Mouse (Mus musculus) T-helper 17 cell (primary cell): ENCODE results near the gene Mrpl45.
"Not testable (repeated sequence)": the region's sequence is repeated elsewhere in the genome, so short reads cannot be mapped to it uniquely, and the experiment has no call there.

Experiments
- in situ Hi-C, 2 experiments: fragments of 300-600 bp; cut with MboI, MseI; formaldehyde crosslinking; loops; 1 replicate in 1 of 2; 2 replicates in 1 of 2; pipeline ENCODE4 v1.15.1; 2025; ENCODE audit warnings: high pct_unique_total_duplicates in 2 of 2

Gene Mrpl45

DNA sequence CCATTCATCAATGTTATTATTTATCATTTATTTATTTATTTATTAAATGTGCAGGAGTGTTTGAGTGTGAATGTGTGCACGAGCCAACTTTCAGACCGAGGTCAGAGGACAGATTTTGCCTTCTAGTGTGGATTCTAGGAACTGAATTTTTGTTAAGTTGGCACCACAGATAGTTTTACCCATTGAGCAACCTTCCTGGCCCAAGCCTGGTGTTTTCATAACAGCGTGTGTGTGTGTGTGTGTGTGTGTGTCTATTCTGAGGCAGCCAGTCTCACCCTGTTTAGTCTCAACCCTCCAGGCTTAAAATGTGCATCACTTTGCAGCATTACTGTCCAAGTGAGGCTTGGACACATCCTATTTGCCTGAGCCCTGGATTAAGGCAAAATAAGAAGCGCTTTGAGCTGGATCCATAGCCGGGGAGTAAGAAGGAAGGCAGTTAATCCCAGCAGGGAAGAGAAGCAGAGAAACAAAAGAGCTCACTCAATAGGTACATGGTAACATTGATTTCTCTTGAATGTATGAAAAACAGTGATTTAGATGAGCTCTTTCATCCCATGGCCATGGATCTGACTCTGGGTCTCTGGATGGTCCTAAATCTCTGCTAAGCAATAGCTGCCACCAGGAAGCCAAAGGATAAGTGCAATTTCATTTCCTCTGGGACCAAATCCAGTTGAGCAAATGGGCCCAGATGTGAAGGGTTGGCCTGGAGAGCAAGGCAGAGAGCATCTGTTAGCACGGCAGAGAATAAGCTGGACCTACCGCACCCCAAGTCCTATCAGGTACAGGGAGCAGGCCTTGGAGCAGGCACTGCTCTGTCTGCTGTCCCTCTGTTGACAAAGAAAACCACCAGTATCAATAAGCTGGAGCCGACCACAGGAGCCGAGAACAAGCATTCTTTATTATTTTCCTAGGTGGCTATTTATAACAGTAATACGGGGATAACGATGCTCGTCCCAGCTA, 16.0 kb downstream of the Mrpl45 start:
- in situ Hi-C loops, result no loop called here

- in situ Hi-C loops, result no loop called here
These were observed 17.5 kb downstream of the Mrpl45 start for GRCm38 (mm10) chr11:97333044-97333443.

DNA sequence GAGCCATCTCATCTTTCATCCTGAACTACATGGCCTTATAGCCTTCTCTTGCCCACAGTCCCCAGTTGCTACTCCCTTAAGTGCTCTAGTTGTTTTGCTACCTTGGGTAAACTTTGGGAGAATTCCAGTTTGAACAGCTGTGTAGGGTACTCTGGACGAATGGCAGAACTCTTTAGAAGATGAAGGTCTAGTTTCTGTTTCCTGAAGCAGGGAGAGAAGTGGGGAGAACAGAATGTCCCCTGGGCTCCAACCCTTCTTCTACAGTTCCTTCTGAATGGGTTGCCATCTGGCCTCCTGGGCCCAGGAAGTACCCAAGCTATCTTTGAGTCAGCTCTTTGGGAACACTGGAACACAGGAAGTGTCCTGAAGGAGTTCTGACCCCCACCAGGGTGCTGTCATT, 18.4 kb downstream of the Mrpl45 start:
- in situ Hi-C loops, result no loop called here

GRCm38 (mm10) chr11:97334400-97334799, 18.9 kb downstream of the Mrpl45 start:
- in situ Hi-C loops, result no loop called here

DNA sequence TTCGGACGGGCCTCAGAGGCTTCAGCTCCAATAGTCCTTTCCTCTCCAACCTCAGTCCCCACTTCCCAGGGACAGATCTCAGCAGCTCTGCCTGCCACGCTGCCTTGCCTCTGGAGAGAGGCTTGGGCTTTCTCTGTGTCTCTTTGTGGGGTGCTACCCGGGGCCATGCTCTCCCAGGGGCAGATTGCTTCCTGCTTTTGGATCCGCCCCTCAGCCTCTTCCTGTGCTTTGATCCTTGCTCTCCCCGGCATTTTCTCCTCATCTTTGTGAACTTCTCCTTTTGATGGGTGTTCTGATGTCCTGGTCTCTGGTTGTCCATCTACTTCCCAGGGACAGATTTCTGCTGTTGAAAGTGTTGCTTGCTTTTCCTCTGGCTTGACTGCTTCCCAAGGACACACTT, 20.7 kb downstream of the Mrpl45 start:
- in situ Hi-C loops, result no loop called here

DNA sequence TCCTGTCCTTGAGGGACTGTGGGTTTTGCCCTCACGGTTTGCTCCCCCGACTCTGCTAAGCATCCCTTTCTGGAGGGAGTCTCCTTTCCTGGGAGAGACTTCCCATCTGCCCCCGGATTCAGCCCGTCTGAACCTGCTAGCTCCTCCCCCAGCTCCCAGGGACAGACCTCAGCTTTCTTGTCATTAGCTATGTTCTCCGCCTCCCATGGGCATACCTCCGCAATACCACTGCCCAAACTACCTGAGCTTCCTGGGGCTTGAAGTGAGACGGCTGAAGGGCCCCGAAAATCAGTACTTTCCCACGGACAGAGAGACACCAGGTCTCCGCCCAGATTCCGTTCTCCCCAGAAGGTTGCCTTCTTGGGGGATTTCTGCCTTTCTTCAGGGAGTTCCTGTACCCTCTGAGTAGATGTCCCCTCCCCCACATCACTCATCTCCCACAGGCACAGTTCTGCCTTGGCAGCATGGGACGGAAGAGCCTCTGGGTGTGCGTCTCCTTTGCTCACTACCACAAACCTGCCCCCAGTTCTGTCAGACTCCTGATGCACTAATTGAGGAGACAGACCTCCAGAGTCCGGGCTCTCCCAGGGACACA, 21.3 kb downstream of the Mrpl45 start:
- in situ Hi-C loops, result no loop called here

DNA sequence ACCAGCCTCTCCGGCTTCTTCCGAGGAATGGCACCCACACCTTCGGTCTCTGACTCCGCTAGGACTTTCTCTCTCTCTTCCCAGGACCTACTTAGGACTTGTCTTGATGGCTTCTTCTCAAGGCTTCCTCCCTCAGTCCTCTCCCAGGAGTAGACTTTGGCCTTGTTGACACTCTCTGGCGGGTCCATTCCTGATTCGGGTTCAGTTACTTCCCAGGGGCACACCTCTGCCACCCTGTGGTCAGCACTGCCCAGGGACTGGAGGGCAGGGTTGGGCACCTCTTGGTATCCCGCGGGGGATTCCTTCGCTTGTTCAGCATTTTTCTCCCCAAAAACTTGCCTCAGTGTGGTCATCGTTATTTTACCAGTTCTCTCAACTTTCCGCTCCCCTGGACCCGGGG, 21.8 kb downstream of the Mrpl45 start:
- in situ Hi-C loops, result no loop called here

- in situ Hi-C loops, result no loop called here
These were observed 22.9 kb downstream of the Mrpl45 start for GRCm38 (mm10) chr11:97338302-97338976.

- in situ Hi-C loops, result no loop called here
These were observed 23.4 kb downstream of the Mrpl45 start for GRCm38 (mm10) chr11:97338977-97339315.

- in situ Hi-C loops, result no loop called here
These were observed 27.7 kb downstream of the Mrpl45 start for GRCm38 (mm10) chr11:97343175-97343574.

DNA sequence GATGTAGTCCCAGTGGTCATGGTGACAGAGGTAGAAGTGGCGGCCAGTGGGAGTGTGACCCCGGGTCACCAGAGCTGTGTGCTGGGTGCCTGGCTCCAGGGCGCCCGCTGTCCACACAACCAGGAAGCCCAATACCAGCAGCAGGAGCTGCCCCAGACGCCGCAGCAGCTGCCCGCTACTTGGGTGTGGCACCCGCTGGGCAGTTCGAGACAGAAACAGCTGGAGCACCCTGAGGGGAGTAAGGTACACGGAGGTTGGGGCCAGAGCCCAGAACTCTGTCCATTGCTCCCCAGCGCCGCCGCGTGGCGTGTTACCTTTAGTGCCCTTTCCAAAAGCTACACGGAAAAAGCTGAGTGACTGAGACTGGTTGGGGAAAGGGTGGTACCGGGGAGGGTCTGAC, 28.1 kb downstream of the Mrpl45 start:
- in situ Hi-C loops, result no loop called here

DNA sequence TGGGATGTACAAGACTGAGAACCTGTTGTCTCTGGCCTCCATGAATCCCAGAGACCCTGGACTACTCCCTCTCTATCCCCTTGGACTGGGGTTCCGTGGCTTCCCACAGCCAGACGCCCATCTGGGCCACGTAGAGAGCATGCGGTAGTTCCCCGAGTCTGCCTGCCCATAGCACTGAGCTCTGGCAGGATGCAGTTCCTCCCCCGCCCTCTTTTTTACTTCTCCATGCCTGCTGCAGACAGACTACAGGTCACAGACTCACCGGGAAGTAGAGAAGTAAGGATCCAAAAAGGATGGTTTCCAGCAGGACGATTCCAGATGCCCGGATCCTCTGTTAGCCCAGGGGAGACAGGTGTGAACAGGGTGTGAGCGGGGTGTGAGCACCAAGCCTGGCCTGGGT, 29.9 kb downstream of the Mrpl45 start:
- in situ Hi-C loops, result no loop called here

DNA sequence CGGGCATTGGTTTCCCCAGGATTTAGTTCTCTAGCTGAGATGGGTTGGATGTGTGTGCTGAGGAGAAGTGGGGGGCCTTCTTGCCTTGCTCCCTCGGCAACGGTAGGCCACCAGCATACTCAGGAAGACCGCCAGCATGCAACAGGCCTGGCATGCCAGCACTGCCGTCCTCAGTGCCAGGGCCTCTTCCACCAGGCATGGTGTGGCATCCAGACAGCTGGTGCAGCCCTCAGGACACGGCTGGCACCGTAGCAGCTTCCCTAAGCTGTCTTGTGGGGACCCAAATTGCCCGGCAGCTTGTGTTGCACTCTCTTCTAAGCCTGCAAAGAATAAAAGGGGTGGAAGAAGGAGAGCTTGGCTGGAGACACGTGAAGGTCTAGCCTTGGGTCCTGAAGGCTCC, 30.9 kb downstream of the Mrpl45 start:
- in situ Hi-C loops, result no loop called here

GRCm38 (mm10) chr11:97347291-97347690, 31.8 kb downstream of the Mrpl45 start:
- in situ Hi-C loops, result no loop called here

- in situ Hi-C loops, result no loop called here
These were observed 34.5 kb downstream of the Mrpl45 start for GRCm38 (mm10) chr11:97350035-97350434.

DNA sequence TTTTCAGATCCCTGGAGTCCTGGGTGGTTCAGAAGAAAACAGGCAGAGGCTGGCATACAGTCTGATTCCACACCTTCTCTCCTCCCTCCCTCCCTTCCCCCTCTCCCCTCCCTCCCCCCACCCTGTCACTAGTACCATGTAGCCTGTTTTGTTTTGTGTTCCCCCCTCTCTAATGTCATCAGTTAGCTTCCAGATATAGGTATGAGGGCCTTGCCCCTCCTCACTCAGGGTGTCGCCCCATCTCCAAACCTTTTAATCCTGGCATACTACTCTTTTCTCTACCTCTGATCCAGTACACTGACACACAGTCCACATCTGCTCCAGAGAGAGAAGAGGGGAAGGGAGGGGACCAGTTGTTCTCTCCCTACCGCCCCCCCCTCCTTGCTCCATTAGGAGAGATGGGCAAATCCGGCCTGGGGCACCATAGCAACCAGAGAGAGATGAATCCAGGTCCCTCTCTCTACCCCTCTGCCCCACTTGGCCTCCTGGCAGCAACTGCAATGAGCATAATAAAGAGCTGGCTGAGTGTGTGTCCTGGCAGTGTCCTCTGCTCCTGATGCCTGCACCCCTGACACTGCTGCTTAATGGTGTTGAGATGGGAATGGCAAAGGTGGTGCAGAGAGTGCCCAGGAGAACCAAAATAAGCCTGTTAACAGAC, 36.6 kb downstream of the Mrpl45 start, which contains the start of gene Gpr179:
TSS of gene Gpr179 (minus strand) at position 51 of the 658 bp plus-strand sequence.
- in situ Hi-C loops, result no loop called here

DNA sequence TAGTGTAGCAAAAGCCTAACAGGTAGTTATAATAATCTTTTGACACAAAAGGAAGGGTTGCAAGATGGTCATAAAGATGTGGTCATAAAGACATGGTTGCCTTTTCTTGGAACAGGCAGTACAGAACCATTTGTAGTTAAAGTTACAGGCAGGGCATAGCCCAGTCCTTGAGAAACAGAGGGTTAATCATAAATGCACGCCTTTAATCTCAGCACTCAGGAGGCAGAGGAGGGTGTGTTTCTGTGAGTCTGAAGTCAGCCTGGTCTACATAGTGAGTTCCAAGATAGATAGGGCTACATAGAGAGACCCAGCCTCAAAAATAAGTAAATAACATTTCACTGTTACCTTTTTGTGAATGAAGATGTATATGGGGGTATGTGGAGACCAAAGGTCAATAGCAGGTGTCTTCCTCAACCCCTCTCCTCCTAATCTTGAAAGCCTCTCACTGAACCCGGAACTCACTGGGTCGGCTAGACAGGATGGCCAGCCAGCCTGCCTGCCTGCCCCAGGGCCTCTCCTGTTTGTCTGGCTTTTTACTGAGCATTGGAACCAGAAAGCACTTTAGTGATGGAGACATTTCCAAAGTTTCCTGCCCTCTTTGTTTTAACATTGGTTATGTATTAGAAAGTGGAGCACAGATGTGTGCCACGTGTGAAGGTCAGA, 37.5 kb downstream of the Mrpl45 start:
- in situ Hi-C loops, result no loop called here

GRCm38 (mm10) chr11:97354646-97355045, 39.1 kb downstream of the Mrpl45 start:
- in situ Hi-C loops, result no loop called here

- in situ Hi-C loops, result no loop called here
These were observed 39.7 kb downstream of the Mrpl45 start for GRCm38 (mm10) chr11:97355247-97355646.

- in situ Hi-C loops, result not testable (repeated sequence)
These were observed 42.1 kb downstream of the Mrpl45 start for GRCm38 (mm10) chr11:97357663-97358062.

DNA sequence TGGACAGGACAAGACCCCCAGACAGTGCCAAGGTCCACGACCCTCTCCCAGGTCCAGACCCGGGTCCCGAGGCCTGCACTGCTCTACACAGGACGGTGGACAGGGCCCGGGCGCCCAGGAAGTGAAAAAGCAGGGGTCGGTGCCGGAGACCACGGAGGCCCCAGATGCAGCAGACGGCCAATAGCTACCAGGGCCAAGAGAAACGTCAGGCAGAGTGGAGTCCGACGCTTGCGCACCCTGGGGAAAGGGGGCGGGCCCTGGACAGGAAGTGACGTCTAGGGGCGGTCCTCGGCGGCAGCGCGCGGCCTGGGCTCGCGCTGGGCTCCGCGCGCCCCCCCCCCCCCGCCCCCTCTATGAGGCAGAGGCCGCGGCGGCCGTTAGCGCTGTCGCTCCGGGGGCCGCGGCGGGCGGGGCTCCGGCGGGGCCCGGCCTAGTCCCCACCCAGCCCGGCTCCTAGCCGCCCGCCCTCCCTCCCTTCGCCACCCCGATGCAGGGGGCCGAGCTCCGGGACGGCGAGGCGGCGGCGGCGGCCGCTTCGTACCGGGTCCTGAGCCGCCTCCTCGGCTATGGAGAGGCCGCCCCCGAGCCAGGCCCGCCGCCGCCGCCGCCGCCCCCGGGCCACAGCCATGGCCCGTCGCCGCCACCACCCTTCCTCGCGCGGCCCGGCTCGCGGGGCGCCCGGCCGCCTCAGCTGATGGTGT, 46.6 kb downstream of the Mrpl45 start, which contains the start of gene Socs7:
TSS of gene Socs7 (plus strand) at position 604 of the 701 bp plus-strand sequence.
- in situ Hi-C loops, result no loop called here
